Comparison of ENCODE assay signal across 9 mouse cellular contexts in genomic region chr3:55353909-55354511, GRCm38 (mm10).
DNase-seq lines count a peak whose midpoint lies in the region; ATAC-seq and TF ChIP-seq lines count a peak whose summit lies in the region.
"Had no signal": no experiment of that assay in that cellular context is flagged by ENCODE, and none has a peak within 500 bp of the region (broad histone marks: within the 10 kb centered on the region; RNA-seq: fewer than 3 reads in every experiment).

No protein-coding gene starts in this region.

- H3K9ac ChIP-seq in forebrain, embryonic 16.5 days (replicated peaks; ENCODE audit: low read depth, low read length): peak overlapping the region; percentile 37; the same call in 1 of the 2 replicates
- no peak overlapping the region for H3K9ac ChIP-seq in intestine, embryonic 16.5 days (ENCODE audit: low read depth, low read length)
- H3K9ac ChIP-seq in limb, embryonic 12.5 days (replicated peaks): 0 out of 2 replicates have a peak overlapping the region, but pooled peaks have one; percentile 12
- peak overlapping the region; percentile 59 for H3K9ac ChIP-seq in neural tube, embryonic 13.5 days

- H3K36me3 ChIP-seq in forebrain, embryonic 16.5 days (ENCODE audit: control insufficient read depth, insufficient read depth): no peaks in the 10 kb centered on the region
- no peaks in the 10 kb centered on the region for H3K36me3 ChIP-seq in intestine, embryonic 16.5 days (ENCODE audit: control insufficient read depth, insufficient read depth, low read length)
- no peaks in the 10 kb centered on the region for H3K36me3 ChIP-seq in limb, embryonic 12.5 days
- no peaks in the 10 kb centered on the region for H3K36me3 ChIP-seq in neural tube, embryonic 13.5 days

- H3K27ac ChIP-seq in cerebellum, adult 2 months (ENCODE audit: insufficient read depth, low read length): no peak overlapping the region
- H3K27ac ChIP-seq in forebrain, embryonic 16.5 days (ENCODE audit: low read length): peak overlapping the region; percentile 56; the same call in 1 of the 2 replicates
- no peak overlapping the region for H3K27ac ChIP-seq in intestine, embryonic 16.5 days (ENCODE audit: low read length)
- H3K27ac ChIP-seq in limb, embryonic 12.5 days: peak overlapping the region; percentile 5; the same call in 1 of the 2 replicates
- peak overlapping the region; percentile 92 for H3K27ac ChIP-seq in neural tube, embryonic 13.5 days (replicated peaks)

- ATAC-seq in forebrain, embryonic 16.5 days: peak; percentile 16; the same call in 1 of the 2 replicates
- ATAC-seq in intestine, embryonic 16.5 days: peak; percentile 68
- no peak for ATAC-seq in limb, embryonic 12.5 days (ENCODE audit: insufficient number of reproducible peaks, insufficient read depth, low FRiP score, low TSS enrichment, low read depth)
- peak; percentile 25; the same call in 1 of the 2 replicates for ATAC-seq in neural tube, embryonic 13.5 days (ENCODE audit: low read depth)
- no peak for ATAC-seq in activated CD4-positive, CD25-positive, alpha-beta regulatory T cell, adult 4 months

- DNase-seq in cerebellum, adult 2 months: peak; percentile 25 to 35
- no peak for DNase-seq in cerebellum, adult 8-10 months
- DNase-seq in adrenal gland, postnatal 25 days: peak; percentile 74

- H3K4me1 ChIP-seq in cerebellum, adult 2 months (ENCODE audit: control insufficient read depth, insufficient read depth, low read length): no peaks in the 10 kb centered on the region
- H3K4me1 ChIP-seq in forebrain, embryonic 16.5 days (replicated peaks; ENCODE audit: control insufficient read depth, insufficient read depth, low read length): peaks cover 54% of the 10 kb centered on the region
- peaks cover 3% of the 10 kb centered on the region; the same call in 1 of the 2 replicates for H3K4me1 ChIP-seq in intestine, embryonic 16.5 days (ENCODE audit: control insufficient read depth, insufficient read depth, low read length)
- peaks cover 35% of the 10 kb centered on the region for H3K4me1 ChIP-seq in limb, embryonic 12.5 days (replicated peaks)
- peaks cover 61% of the 10 kb centered on the region for H3K4me1 ChIP-seq in neural tube, embryonic 13.5 days (replicated peaks)
- H3K4me1 ChIP-seq: megakaryocyte, embryonic 14.5 days had no signal

- no peak overlapping the region for H3K4me2 ChIP-seq in forebrain, embryonic 16.5 days (ENCODE audit: low read length)
- H3K4me2 ChIP-seq in intestine, embryonic 16.5 days (ENCODE audit: low read depth, low read length): no peak overlapping the region
- no peak overlapping the region for H3K4me2 ChIP-seq in limb, embryonic 12.5 days
- H3K4me2 ChIP-seq in neural tube, embryonic 13.5 days: 0 out of 2 replicates have a peak overlapping the region, but pooled peaks have one; percentile 9

- H3K27me3 ChIP-seq in cerebellum, adult 2 months (ENCODE audit: control insufficient read depth, insufficient read depth, low read length): no peaks in the 10 kb centered on the region
- no peaks in the 10 kb centered on the region for H3K27me3 ChIP-seq in forebrain, embryonic 16.5 days (replicated peaks; ENCODE audit: control insufficient read depth, insufficient read depth, low read length)
- no peaks in the 10 kb centered on the region for H3K27me3 ChIP-seq in intestine, embryonic 16.5 days (replicated peaks; ENCODE audit: control insufficient read depth, insufficient read depth, low read length)
- no peaks in the 10 kb centered on the region for H3K27me3 ChIP-seq in limb, embryonic 12.5 days
- no peaks in the 10 kb centered on the region for H3K27me3 ChIP-seq in neural tube, embryonic 13.5 days
- H3K27me3 ChIP-seq: megakaryocyte, embryonic 14.5 days had no signal

- no peaks in the 10 kb centered on the region for H3K9me3 ChIP-seq in forebrain, embryonic 16.5 days (ENCODE audit: control insufficient read depth, low read length)
- H3K9me3 ChIP-seq in intestine, embryonic 16.5 days (ENCODE audit: control insufficient read depth, low read length): no peaks in the 10 kb centered on the region
- no peaks in the 10 kb centered on the region for H3K9me3 ChIP-seq in limb, embryonic 12.5 days
- no peaks in the 10 kb centered on the region for H3K9me3 ChIP-seq in neural tube, embryonic 13.5 days
- H3K9me3 ChIP-seq: megakaryocyte, embryonic 14.5 days had no signal

- no peak overlapping the region for H3K4me3 ChIP-seq in cerebellum, adult 2 months (replicated peaks; ENCODE audit: insufficient read depth, low read depth, low read length)
- no peak overlapping the region for H3K4me3 ChIP-seq in forebrain, embryonic 16.5 days (replicated peaks; ENCODE audit: low read length)
- H3K4me3 ChIP-seq in intestine, embryonic 16.5 days (ENCODE audit: low read length): no peak overlapping the region
- no peak overlapping the region for H3K4me3 ChIP-seq in limb, embryonic 12.5 days (replicated peaks)
- H3K4me3 ChIP-seq in neural tube, embryonic 13.5 days: no peak overlapping the region
- H3K4me3 ChIP-seq: megakaryocyte, embryonic 14.5 days had no signal

- no peak for TF ChIP-seq CTCF in cerebellum, adult 2 months (IDR thresholded peaks at IDR 0.05; ENCODE audit: borderline replicate concordance, insufficient read depth, low read depth, low read length)

- TF ChIP-seq POLR2A in cerebellum, adult 2 months (IDR thresholded peaks at IDR 0.05; ENCODE audit: borderline replicate concordance, insufficient read depth, low read length): no peak

- WGBS in cerebellum, adult 2 months: 72% methylated on average over 13 of the region's 13 CpGs
- 30% methylated on average over 13 of the region's 13 CpGs for WGBS in forebrain, embryonic 16.5 days
- 48% methylated on average over 13 of the region's 13 CpGs for WGBS in intestine, embryonic 16.5 days
- 46% methylated on average over 13 of the region's 13 CpGs for WGBS in limb, embryonic 12.5 days
- WGBS in neural tube, embryonic 13.5 days: 4% methylated on average over 13 of the region's 13 CpGs

Comparison
In these comparisons a context has a peak if more than half of its experiments do, and no peak if none do; other contexts are left out.
1. H3K27ac ChIP-seq: peak in forebrain, embryonic 16.5 days (single experiment), limb, embryonic 12.5 days (single experiment) and neural tube, embryonic 13.5 days (single experiment); none in cerebellum, adult 2 months (single experiment) and intestine, embryonic 16.5 days (single experiment).
2. ATAC-seq: peak in forebrain, embryonic 16.5 days (single experiment), intestine, embryonic 16.5 days (single experiment) and neural tube, embryonic 13.5 days (single experiment); none in limb, embryonic 12.5 days (single experiment) and activated CD4-positive, CD25-positive, alpha-beta regulatory T cell, adult 4 months (single experiment).